Mouse (Mus musculus) liver, postnatal 0 days (tissue): ENCODE results near the gene Naa80. TPM values are rescaled to one million over a fixed set of nuclear protein-coding genes. Genes with fewer than 3 reads are reported as not detected.
A peak's percentile ranks its signal among the peaks of the same experiment; 100 is the strongest.

ENCODE experiments used
- ATAC-seq: fragments of 200-750 bp; cut with Nextera tagmentation; 2 replicates; pipeline ENCODE4 v1.8.0; 2017; ENCODE audit warnings: mild to moderate bottlenecking, moderate library complexity
- DNase-seq: peaks from one replicate; pipeline ENCODE4 v3.0.0-alpha.2; 2016
- H3K27ac ChIP-seq: fragments of 300-500 bp; sonication (generic); 2 replicates; pipeline ENCODE4 v1.5.1; 2014; ENCODE audit warnings: antibody characterized with exemption, moderate library complexity, mild to moderate bottlenecking, low read depth
- H3K27me3 ChIP-seq: fragments of 300-500 bp; sonication (generic); 2 replicates; pipeline ENCODE4 v1.6.1; 2014; ENCODE audit warnings: low read length, control low read depth, mixed read lengths; ENCODE audit not compliant: insufficient read depth
- H3K36me3 ChIP-seq: fragments of 300-500 bp; sonication (generic); replicated peaks from 2 replicates; pipeline ENCODE4 v1.6.1; 2014; ENCODE audit warnings: mild to moderate bottlenecking, control low read depth, low read length, moderate library complexity, mixed read lengths; ENCODE audit not compliant: insufficient read depth
- H3K4me1 ChIP-seq: fragments of 300-500 bp; sonication (generic); 2 replicates; pipeline ENCODE4 v1.6.1; 2014; ENCODE audit warnings: antibody characterized with exemption, mild to moderate bottlenecking, control low read depth; ENCODE audit not compliant: insufficient read depth
- H3K4me2 ChIP-seq: fragments of 300-500 bp; sonication (generic); 2 replicates; pipeline ENCODE4 v1.6.1; 2014; ENCODE audit warnings: low read depth, mild to moderate bottlenecking, low read length, moderate library complexity, mixed read lengths
- H3K4me3 ChIP-seq: fragments of 300-500 bp; sonication (generic); 2 replicates; pipeline ENCODE4 v1.5.1; 2014; ENCODE audit warnings: low read depth, low read length
- H3K9ac ChIP-seq: fragments of 300-500 bp; sonication (generic); replicated peaks from 2 replicates; pipeline ENCODE4 v1.6.1; 2014; ENCODE audit warnings: mild to moderate bottlenecking, moderate library complexity
- H3K9me3 ChIP-seq: fragments of 300-500 bp; sonication (generic); 2 replicates; pipeline ENCODE4 v1.6.1; 2016; ENCODE audit warnings: mild to moderate bottlenecking, control low read depth, low read length, mixed read lengths
- CTCF ChIP-seq: sonication (generic); IDR thresholded peaks from 2 replicates; pipeline ENCODE4 v1.5.1; 2016; ENCODE audit warnings: antibody characterized with exemption, low read depth
- EP300 ChIP-seq: IDR thresholded peaks from 2 replicates; pipeline ENCODE4 v1.6.1; 2016; ENCODE audit warnings: antibody characterized with exemption, low read depth, mild to moderate bottlenecking
- WGBS: fragments of 180-500 bp; shearing (Covaris S2); extraction: QIAGEN DNeasy Blood & Tissue Kit; methylation state at CpG from one replicate; pipeline ENCODE4 v1.1.7; 2014; ENCODE audit not compliant: insufficient replicate concordance; 5-methylcytosine and 5-hydroxymethylcytosine counted together
- polyA plus RNA-seq: library from polyadenylated mRNA; unstranded; fragments of >200 nt; fragmentation: Nextera tagmentation; extraction: Ambion mirVana; gene quantifications from 2 replicates; pipeline ENCODE4 v1.2.1, GENCODE M21; 2015

The Naa80 gene
- polyA plus RNA-seq, 1 experiment from 2014 or later = 10.4 TPM

DNA sequence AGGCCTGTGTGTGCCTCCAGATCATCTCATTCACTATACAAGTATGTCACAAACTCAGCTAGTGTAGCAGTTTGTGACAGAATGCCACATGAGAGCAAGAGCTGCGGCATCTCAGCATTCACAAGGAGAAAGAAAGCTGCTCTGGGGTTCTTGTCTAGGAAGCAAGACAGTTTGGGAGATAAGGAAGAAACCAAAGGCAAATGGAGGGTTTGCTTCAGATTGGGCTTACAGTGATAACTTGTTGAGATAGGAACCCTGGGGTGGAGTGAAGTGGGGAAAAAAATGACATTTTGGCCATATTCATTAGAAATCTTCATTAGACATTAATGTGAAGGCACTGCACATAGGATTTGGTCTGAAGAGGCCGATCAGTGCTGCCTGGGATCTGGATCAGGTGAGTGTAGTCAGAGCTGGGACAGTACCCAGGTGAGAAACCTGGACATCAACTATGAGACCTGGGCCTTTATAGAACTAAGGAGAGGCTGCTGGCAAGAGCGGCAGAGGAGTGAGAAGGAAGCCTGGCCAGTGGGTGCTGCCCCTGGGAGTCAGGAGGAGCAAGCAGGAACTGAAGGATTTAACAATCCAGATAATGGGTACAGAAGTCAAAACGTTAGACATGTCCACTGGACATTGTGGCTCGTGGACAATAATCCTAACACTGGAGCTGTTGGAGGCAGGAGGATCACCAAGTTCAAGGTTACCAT is 25.8 kb upstream of the Naa80 start:
- H3K4me2 ChIP-seq = peak overlapping the region; percentile 88; the same call in 1 of the 2 replicates

DNA sequence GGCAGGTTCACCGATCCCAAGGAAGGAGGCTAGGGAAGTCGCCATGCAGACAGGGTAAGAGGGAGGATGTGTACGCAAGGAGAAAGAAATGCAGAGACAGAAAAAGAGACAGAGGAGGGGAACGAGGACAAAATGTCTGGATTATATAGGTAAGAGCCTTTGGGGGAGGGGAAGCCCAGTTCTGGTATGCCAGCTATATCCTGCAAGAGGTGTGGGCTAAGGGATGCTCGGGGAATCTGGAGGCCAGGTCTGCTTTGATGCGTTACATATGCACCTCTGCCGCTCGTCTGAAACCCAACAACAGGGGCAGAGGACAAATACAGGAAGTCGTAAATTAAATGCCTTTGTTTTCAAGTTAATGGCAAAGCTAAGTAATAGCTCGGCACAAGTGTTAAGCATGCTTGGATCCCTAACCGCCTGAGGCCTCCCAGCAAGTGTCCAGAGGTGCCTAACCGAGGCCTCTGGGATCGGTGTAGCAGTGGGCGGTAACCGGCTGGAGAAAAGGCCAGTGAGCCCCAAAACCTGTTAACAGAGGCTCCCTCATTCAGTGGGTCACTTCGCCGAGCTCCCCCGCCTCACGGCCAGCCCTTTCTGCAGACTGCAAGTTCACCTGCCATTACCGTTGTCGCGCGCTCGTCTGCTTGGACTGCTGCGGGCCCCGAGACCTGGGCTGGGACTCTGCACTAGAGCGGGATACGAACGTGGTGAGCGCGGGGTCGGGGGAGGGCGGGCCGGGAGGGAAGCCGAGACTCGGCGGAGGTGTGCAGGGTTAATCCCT is 25.0 kb upstream of the Naa80 start:
- WGBS = 4% methylated on average over 37 of the region's 37 CpGs
- Histone ChIP-seq H3K4me1 (peaks cover 55% of the 10 kb centered on the region), H3K27ac (peak overlapping the region; percentile 99), H3K4me3 (peak overlapping the region; percentile 73), H3K4me2 (peak overlapping the region; percentile 88), H3K27me3 (0 out of 2 replicates have a peak, but pooled peaks cover 10% of the 10 kb centered on the region), H3K9ac (peak overlapping the region; percentile 64), H3K36me3 (peaks cover 24% of the 10 kb centered on the region), H3K9me3 (no peaks in the 10 kb centered on the region)
- DNase-seq (no peak), ATAC-seq (peak; percentile 31)
- no peak for TF ChIP-seq EP300
- no peak for TF ChIP-seq CTCF

More for the DNA sequence above, 25.8 kb upstream of the Naa80 start:
- no peak for DNase-seq
- Histone ChIP-seq H3K4me3 (no peak overlapping the region), H3K36me3 (peaks cover 15% of the 10 kb centered on the region), H3K4me1 (peaks cover 55% of the 10 kb centered on the region), H3K27me3 (0 out of 2 replicates have a peak, but pooled peaks cover 10% of the 10 kb centered on the region), H3K9me3 (no peaks in the 10 kb centered on the region), H3K27ac (no peak overlapping the region; the same call in 1 of the 2 replicates), H3K9ac (no peak overlapping the region)
- TF ChIP-seq CTCF (no peak), EP300 (no peak)
- ATAC-seq = no peak
- WGBS = 74% methylated on average over 5 of the region's 5 CpGs

DNA sequence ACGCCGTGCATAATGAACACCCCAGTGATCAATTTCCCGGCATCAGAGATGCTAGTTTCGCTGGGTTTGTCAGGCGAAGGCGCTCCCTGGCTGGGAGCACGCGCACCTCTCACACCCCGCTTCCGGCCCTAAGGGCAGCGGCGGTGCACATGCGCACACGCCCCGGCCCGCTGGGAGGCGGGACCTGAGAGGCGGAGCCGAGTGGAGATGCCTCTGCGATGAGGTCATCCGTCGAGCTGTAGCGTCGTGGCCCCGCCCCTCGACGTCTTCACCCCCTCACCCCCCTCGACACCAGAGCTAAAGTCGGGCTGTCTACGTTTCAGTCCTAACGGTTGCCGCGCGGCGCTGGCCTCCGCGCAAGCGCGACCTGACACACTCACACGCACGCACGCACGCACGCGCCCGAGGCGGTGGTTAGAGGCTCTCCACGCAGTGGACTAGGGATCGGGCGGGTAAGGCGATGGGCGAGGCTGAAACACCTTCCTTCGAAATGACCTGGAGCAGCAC is 24.3 kb upstream of the Naa80 start:
- Histone ChIP-seq H3K4me1 (peaks cover 55% of the 10 kb centered on the region), H3K9ac (peak overlapping the region; percentile 93), H3K9me3 (no peaks in the 10 kb centered on the region), H3K27ac (peak overlapping the region; percentile 99), H3K27me3 (0 out of 2 replicates have a peak, but pooled peaks cover 10% of the 10 kb centered on the region), H3K36me3 (peaks cover 31% of the 10 kb centered on the region), H3K4me3 (peak overlapping the region; percentile 73), H3K4me2 (peak overlapping the region; percentile 88)
- DNase-seq = peak; percentile 97
- TF ChIP-seq CTCF (peak; percentile 36), EP300 (no peak)
- peak; percentile 89 for ATAC-seq
- under 1% methylated on average over 53 of the region's 53 CpGs for WGBS

DNA sequence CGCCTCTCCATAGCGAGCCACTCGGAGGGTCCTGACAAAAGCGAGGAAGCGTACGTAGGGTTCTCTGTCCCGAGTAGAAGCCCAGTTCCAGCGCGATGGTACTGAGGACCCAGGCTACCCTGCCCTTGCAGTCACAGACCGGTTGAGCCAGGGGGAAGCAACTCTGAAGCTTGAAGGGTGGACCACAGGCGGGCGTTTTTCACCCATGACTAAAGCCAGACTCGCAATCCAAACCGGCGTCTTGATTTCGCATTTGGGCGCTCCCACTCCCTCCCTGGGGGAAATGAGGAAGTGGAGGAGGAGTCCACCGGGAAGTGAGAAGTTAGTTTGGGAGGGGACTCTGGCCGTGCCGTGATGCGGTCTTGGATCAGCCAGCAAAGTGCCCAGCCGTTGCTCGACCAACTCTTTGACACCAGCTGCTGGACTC is 23.6 kb upstream of the Naa80 start:
- peaks cover 50% of the 10 kb centered on the region for H3K4me1 ChIP-seq
- WGBS = 0% methylated on average over 23 of the region's 23 CpGs
- peak; percentile 70 for DNase-seq

DNA sequence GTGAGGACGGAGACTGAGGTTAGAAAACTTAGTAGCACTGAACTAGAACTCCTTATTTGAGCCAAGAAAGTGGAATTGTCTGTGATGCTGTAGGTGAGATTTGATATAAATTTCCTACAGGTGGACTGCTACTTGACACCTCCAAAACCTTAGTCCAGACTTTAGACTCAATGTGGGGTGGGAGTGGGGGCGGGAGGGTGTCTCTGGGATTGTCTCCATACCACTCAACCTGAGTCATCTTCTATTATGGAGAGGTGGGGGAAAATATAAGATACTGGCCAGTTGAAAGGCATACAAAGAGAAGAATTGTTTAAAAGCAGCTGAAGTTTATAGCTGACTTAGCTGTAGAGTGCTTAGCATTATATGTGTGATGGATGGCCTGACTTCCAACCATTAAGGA is 23.0 kb upstream of the Naa80 start:
- H3K27ac ChIP-seq = peak overlapping the region; percentile 99
- H3K4me2 ChIP-seq = peak overlapping the region; percentile 88
- H3K9me3 ChIP-seq = no peaks in the 10 kb centered on the region
- H3K9ac ChIP-seq = peak overlapping the region; percentile 93
- ATAC-seq (no peak), DNase-seq (no peak)
- peaks cover 44% of the 10 kb centered on the region for H3K36me3 ChIP-seq
- peaks cover 44% of the 10 kb centered on the region for H3K4me1 ChIP-seq
- 0 out of 2 replicates have a peak, but pooled peaks cover 6% of the 10 kb centered on the region for H3K27me3 ChIP-seq
- TF ChIP-seq EP300 (no peak), CTCF (no peak)
- WGBS = 31% methylated on average over 2 of the region's 2 CpGs
- peak overlapping the region; percentile 73 for H3K4me3 ChIP-seq

More for the DNA sequence above, 23.6 kb upstream of the Naa80 start:
- peak; percentile 12 for ATAC-seq
- Histone ChIP-seq H3K9ac (peak overlapping the region; percentile 93), H3K27ac (peak overlapping the region; percentile 99), H3K36me3 (peaks cover 37% of the 10 kb centered on the region), H3K4me3 (peak overlapping the region; percentile 73), H3K27me3 (0 out of 2 replicates have a peak, but pooled peaks cover 9% of the 10 kb centered on the region), H3K9me3 (no peaks in the 10 kb centered on the region), H3K4me2 (peak overlapping the region; percentile 88)
- TF ChIP-seq CTCF (no peak), EP300 (no peak)

DNA sequence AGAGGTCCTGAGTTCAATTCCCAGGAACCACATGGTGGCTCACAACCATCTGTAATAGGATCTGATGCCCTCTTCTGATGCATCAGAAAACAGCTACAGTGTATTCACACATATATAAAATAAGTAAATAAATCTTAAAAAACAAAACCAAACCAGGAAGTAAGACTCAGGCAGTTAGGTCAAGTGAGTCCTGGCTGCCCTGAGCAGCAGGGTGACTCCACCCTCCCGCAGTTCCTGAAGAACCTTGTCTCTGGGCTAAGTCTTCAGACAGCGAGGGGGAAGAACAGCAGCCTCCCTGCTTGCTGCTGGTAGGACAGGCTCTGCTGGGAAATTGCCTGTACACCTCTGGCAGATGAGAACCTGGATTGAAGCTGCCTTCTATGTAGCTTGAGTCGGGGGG is 22.3 kb upstream of the Naa80 start:
- H3K27ac ChIP-seq = peak overlapping the region; percentile 74
- DNase-seq = no peak

More for the DNA sequence above, 22.3 kb upstream of the Naa80 start:
- peaks cover 37% of the 10 kb centered on the region for H3K4me1 ChIP-seq
- peak overlapping the region; percentile 73 for H3K4me3 ChIP-seq
- peaks cover 50% of the 10 kb centered on the region for H3K36me3 ChIP-seq
- H3K4me2 ChIP-seq = peak overlapping the region; percentile 88
- 0 out of 2 replicates have a peak, but pooled peaks cover 6% of the 10 kb centered on the region for H3K27me3 ChIP-seq
- no peaks in the 10 kb centered on the region for H3K9me3 ChIP-seq
- TF ChIP-seq CTCF (no peak), EP300 (no peak)
- ATAC-seq = no peak
- H3K9ac ChIP-seq = peak overlapping the region; percentile 93
- 52% methylated on average over 3 of the region's 3 CpGs for WGBS
